Mouse (Mus musculus) lung, postnatal 0 days (tissue): ENCODE data around the gene Fam69b.

Experiments used
- CTCF ChIP-seq: IDR thresholded peaks from 2 replicates; pipeline ENCODE4 v1.5.1; 2016; ENCODE audit warnings: antibody characterized with exemption, mild to moderate bottlenecking
- EP300 ChIP-seq: IDR thresholded peaks from 2 replicates; pipeline ENCODE4 v1.6.1; 2016; ENCODE audit warnings: antibody characterized with exemption, mild to moderate bottlenecking, control low read depth

- TF ChIP-seq CTCF: no peak
- TF ChIP-seq EP300: no peak
These were observed 37.3 kb upstream of the Fam69b start for GRCm38 (mm10) chr2:26590962-26591361.
